Mouse (Mus musculus): Measurements from ENCODE around the gene Irak1. TPM values are rescaled to one million over a fixed set of nuclear protein-coding genes. Genes with fewer than 3 reads are reported as not detected.

Gene Irak1
- 100 to 1,000 TPM; 162 to 201 TPM for total RNA-seq (2023)

DNA sequence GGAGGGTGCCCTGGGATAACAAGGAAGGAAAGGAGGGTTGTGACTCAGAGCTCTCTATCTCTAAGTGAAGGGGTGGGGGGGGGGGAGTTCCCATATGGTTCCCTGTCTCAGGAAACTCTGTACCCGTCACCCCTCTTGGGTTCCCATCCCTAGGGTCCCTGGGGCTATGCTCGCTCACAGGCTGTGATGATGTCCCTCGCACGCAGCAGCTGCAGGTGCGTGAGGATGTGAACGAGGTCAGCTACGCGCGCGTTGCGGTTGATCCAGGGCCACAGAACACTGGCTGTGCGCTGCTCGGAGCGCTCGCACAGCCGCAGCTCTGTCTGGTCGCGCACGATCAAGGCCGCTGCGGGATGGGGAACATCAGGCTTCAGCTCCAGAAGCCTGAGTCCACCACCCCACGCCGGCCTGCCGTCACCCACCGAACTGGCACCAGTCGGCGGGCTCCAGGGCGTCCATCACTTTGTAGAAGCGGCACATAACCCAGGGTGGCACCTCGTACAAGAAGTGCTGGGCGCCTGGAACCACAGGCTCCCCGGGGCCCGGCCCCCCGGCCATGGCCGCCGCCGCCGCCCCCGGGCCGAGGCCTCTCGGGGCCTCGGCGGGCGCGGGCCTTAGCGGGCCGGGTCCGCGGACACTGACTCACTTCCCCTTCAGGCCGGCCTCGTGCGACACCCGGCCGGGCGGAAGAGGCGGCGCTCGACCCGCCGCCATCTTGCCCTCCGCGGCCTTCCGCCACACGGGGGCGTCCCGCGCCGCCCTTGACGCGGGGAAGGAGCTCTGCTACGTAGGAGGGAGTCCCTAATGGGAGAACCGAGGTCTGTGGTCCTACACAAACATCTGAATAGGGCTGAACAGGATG is at the start of gene Irak1:
Gene Irak1 (minus strand): TSS at position 731 of the 862 bp plus-strand sequence.

DNA sequence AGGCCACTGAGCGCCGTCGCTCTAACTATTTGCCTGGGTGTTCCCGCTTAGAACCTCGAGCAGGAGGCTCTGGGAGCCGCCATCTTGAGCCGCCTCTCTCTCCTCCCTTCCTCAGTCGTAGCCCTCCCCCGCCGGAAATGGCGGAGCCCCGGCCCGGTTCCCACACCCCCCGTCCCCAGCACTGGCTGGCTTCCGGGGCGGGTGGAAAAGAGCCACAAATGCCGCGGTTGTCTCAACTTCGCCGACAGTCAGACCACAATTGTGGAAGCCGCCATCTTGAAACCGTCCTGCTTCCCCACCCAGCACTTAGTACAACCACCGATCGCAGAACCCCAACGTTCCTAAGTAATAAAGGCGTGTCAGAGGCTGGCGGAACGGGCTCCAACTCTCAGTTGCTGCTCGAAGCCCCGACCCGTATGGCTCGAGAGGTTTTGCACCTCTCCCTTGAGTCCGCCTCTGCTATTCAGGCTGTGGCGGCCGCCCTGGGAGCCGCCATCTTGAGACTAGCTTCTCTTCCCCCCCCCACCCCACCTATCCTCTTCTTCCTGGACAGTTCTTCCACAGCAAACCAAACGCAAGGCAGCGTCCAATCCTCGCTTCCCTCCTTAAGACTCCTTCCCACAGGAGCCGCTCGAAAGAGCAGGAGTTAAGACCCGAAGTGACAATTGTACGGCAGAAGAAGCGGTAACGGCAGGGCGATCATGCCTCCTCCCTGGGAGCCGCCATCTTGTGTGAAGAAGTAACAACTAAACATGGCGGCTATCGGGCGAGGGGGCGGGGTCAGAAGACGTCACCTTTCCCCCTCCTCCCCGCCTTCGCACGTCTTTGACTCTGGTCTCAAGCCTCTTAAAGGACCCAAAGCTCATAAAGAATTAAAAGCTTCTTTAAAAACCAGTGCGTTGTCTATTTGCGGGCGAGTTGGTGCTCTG is 57.2 kb downstream of the Irak1 start, which contains the start of gene Hcfc1:
Gene Hcfc1 (minus strand): TSS at position 110 of the 929 bp plus-strand sequence.

Other genes starting within 250 kb of the Irak1 start
- gene Srpk3, start 249.5 kb downstream of the Irak1 start, total RNA-seq (2023): 100 to 1,000 TPM; 171 to 179 TPM
- gene Idh3g, start 237.0 kb downstream of the Irak1 start, total RNA-seq (2023): 100 to 1,000 TPM; 165 to 167 TPM
- gene Ssr4, start 236.9 kb downstream of the Irak1 start, total RNA-seq (2023): 100 to 1,000 TPM; 124 to 147 TPM
- under 1 TPM; 0.24 to 0.61 TPM for gene Pdzd4, start 198.9 kb downstream of the Irak1 start, total RNA-seq (2023)
- gene Avpr2, start 131.8 kb downstream of the Irak1 start, total RNA-seq (2023): not detected
- 10 to 100 TPM; 13.4 to 20.8 TPM for gene L1cam, start 127.8 kb downstream of the Irak1 start, total RNA-seq (2023)
- gene Arhgap4, start 102.0 kb downstream of the Irak1 start, total RNA-seq (2023): 100 to 1,000 TPM; 363 to 422 TPM
- 10 to 100 TPM; 71.0 to 72.1 TPM for gene Naa10, start 102.0 kb downstream of the Irak1 start, total RNA-seq (2023)
- 10 to 100 TPM; 22.6 to 28.2 TPM for gene Renbp, start 93.1 kb downstream of the Irak1 start, total RNA-seq (2023)
- 100 to 1,000 TPM; 109 to 126 TPM for gene Hcfc1, start 57.6 kb downstream of the Irak1 start, total RNA-seq (2023)
- not detected for gene Opn1mw, start 103.5 kb upstream of the Irak1 start, total RNA-seq (2023)
- gene Mecp2, start 111.4 kb upstream of the Irak1 start, total RNA-seq (2023): 10 to 100 TPM; 49.9 to 61.6 TPM
- not detected for gene Tex28, start 143.9 kb upstream of the Irak1 start, total RNA-seq (2023)
- under 1 TPM in 1 of 2 experiments, not detected in 1; 0.36 TPM for gene Tktl1, start 153.3 kb upstream of the Irak1 start, total RNA-seq (2023)
- gene Flna, start 225.9 kb upstream of the Irak1 start, total RNA-seq (2023): 100 to 1,000 TPM; 521 to 524 TPM
- 10 to 100 TPM; 72.5 to 81.1 TPM for gene Emd, start 230.8 kb upstream of the Irak1 start, total RNA-seq (2023)
- 100 to 1,000 TPM; 649 to 808 TPM for gene Rpl10, start 246.9 kb upstream of the Irak1 start, total RNA-seq (2023)